Mouse (Mus musculus) E14TG2a.4 (cell line): ENCODE measurements at regions not wholly inside any gene's neighbourhood (a gene's known extent, or its start where the extent isn't known, plus 50 kb on each side); places are given as distances from the start of the nearest gene placed in this dataset.

Experiments
- CTCF ChIP-seq: conservative IDR thresholded peaks from 2 replicates; pipeline ENCODE4 v1.5.1; 2014; ENCODE audit warnings: low read length
- NANOG ChIP-seq: IDR thresholded peaks from 2 replicates; pipeline ENCODE4 v1.6.1; 2014; ENCODE audit warnings: borderline replicate concordance, low read length, mixed read lengths

DNA sequence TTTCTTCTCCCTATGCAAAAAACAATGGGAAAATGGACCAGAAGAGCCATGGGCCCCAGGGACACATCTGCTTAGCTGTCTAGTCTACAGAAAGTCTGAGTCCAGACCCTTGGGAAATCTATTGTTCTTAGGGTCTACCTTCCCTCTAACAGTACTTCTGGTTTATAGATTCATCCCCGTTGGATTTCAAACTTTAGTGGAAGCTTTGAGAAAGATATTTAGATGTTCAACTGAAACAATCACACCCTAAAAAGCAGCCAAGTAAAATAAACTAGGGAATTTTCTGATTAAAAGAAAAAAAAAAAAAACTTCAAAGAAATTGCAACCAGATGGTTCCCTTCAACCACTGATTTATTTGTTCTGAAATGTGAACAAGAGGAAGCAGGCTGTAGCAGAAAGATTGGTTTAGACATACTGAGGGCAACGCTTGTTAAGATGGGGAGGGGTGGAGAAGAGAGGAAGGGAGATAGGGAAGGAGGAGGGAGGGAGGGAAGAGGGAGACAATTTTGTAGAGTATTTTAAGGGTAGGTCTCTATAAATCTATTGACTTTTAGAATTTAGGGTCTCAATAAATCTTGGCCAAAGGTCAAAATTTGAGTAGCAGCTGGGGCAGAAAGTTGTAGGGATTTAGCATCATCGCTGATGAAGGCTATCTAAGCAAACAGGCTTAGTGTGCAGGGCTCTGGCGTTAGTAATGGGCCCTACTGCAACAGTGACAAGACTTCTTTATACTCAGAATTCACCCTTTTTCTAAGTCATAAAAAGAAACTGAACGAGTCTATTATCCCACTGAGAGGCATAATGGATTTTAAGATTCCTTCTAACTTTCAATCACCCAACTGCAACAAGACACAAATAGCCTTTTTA lies 132.3 kb upstream of the Supt20 start:
- TF ChIP-seq CTCF (no peak), NANOG (no peak)
